Mouse (Mus musculus): Measurements from ENCODE around the gene Vgll4. TPM values are rescaled to one million over a fixed set of nuclear protein-coding genes. Genes with fewer than 3 reads are reported as not detected.

The Vgll4 gene
- polyA plus RNA-seq, 1 experiment: 59.1 TPM

- Histone ChIP-seq H3K4me3 (ENCODE audit: insufficient read depth, low read depth, low read length) (peak overlapping the region; percentile 61), H3K4me1 (ENCODE audit: control insufficient read depth, insufficient read depth, insufficient read length, low read length) (peaks cover 60% of the 10 kb centered on the region), H3K27ac (replicated peaks; ENCODE audit: low read depth, low read length) (peak overlapping the region; percentile 97)
These were observed 95.5 kb downstream of the Vgll4 start for GRCm38 (mm10) chr6:114874138-114874928.

- H3K27ac ChIP-seq (replicated peaks; ENCODE audit: low read depth, low read length): peak overlapping the region; percentile 97
- H3K4me3 ChIP-seq (ENCODE audit: insufficient read depth, low read depth, low read length): peak overlapping the region; percentile 61
- peaks cover 61% of the 10 kb centered on the region for H3K4me1 ChIP-seq (ENCODE audit: control insufficient read depth, insufficient read depth, insufficient read length, low read length)
These were observed 96.0 kb downstream of the Vgll4 start for GRCm38 (mm10) chr6:114873808-114874137.

GRCm38 (mm10) chr6:114871010-114871660 lies 98.7 kb downstream of the Vgll4 start:
- Histone ChIP-seq H3K27ac (replicated peaks; ENCODE audit: low read depth, low read length) (no peak overlapping the region), H3K4me1 (ENCODE audit: control insufficient read depth, insufficient read depth, insufficient read length, low read length) (peaks cover 62% of the 10 kb centered on the region), H3K4me3 (ENCODE audit: insufficient read depth, low read depth, low read length) (no peak overlapping the region)

GRCm38 (mm10) chr6:114869501-114870076 lies 100.2 kb downstream of the Vgll4 start:
- Histone ChIP-seq H3K4me1 (ENCODE audit: control insufficient read depth, insufficient read depth, insufficient read length, low read length) (peaks cover 65% of the 10 kb centered on the region), H3K4me3 (ENCODE audit: insufficient read depth, low read depth, low read length) (no peak overlapping the region), H3K27ac (replicated peaks; ENCODE audit: low read depth, low read length) (peak overlapping the region; percentile 40)

- Histone ChIP-seq H3K4me1 (ENCODE audit: control insufficient read depth, insufficient read depth, insufficient read length, low read length) (peaks cover 67% of the 10 kb centered on the region), H3K4me3 (ENCODE audit: insufficient read depth, low read depth, low read length) (no peak overlapping the region), H3K27ac (replicated peaks; ENCODE audit: low read depth, low read length) (peak overlapping the region; percentile 40; the same call in 1 of the 2 replicates)
These were observed 101.1 kb downstream of the Vgll4 start for GRCm38 (mm10) chr6:114868656-114869055.

GRCm38 (mm10) chr6:114866619-114867018 lies 103.2 kb downstream of the Vgll4 start:
- Histone ChIP-seq H3K27ac (replicated peaks; ENCODE audit: low read depth, low read length) (peak overlapping the region; percentile 85), H3K4me1 (ENCODE audit: control insufficient read depth, insufficient read depth, insufficient read length, low read length) (peaks cover 58% of the 10 kb centered on the region), H3K4me3 (ENCODE audit: insufficient read depth, low read depth, low read length) (no peak overlapping the region)

GRCm38 (mm10) chr6:114866078-114866477 lies 103.7 kb downstream of the Vgll4 start:
- Histone ChIP-seq H3K4me3 (ENCODE audit: insufficient read depth, low read depth, low read length) (no peak overlapping the region), H3K27ac (replicated peaks; ENCODE audit: low read depth, low read length) (peak overlapping the region; percentile 85), H3K4me1 (ENCODE audit: control insufficient read depth, insufficient read depth, insufficient read length, low read length) (peaks cover 60% of the 10 kb centered on the region)

GRCm38 (mm10) chr6:114864421-114864820 lies 105.4 kb downstream of the Vgll4 start:
- H3K27ac ChIP-seq (replicated peaks; ENCODE audit: low read depth, low read length): peak overlapping the region; percentile 31; the same call in 1 of the 2 replicates
- H3K4me3 ChIP-seq (ENCODE audit: insufficient read depth, low read depth, low read length): no peak overlapping the region
- H3K4me1 ChIP-seq (ENCODE audit: control insufficient read depth, insufficient read depth, insufficient read length, low read length): peaks cover 46% of the 10 kb centered on the region

GRCm38 (mm10) chr6:114863501-114863900 lies 106.3 kb downstream of the Vgll4 start:
- Histone ChIP-seq H3K4me1 (ENCODE audit: control insufficient read depth, insufficient read depth, insufficient read length, low read length) (peaks cover 44% of the 10 kb centered on the region), H3K4me3 (ENCODE audit: insufficient read depth, low read depth, low read length) (no peak overlapping the region), H3K27ac (replicated peaks; ENCODE audit: low read depth, low read length) (0 out of 2 replicates have a peak overlapping the region, but pooled peaks have one; percentile 50)

- Histone ChIP-seq H3K4me1 (ENCODE audit: control insufficient read depth, insufficient read depth, insufficient read length, low read length) (peaks cover 46% of the 10 kb centered on the region), H3K27ac (replicated peaks; ENCODE audit: low read depth, low read length) (no peak overlapping the region), H3K4me3 (ENCODE audit: insufficient read depth, low read depth, low read length) (no peak overlapping the region)
These were observed 107.7 kb downstream of the Vgll4 start for GRCm38 (mm10) chr6:114862046-114862445.

- Histone ChIP-seq H3K27ac (replicated peaks; ENCODE audit: low read depth, low read length) (no peak overlapping the region), H3K4me3 (ENCODE audit: insufficient read depth, low read depth, low read length) (no peak overlapping the region), H3K4me1 (ENCODE audit: control insufficient read depth, insufficient read depth, insufficient read length, low read length) (peaks cover 42% of the 10 kb centered on the region)
These were observed 108.2 kb downstream of the Vgll4 start for GRCm38 (mm10) chr6:114861591-114861990.

- peaks cover 36% of the 10 kb centered on the region for H3K4me1 ChIP-seq (ENCODE audit: control insufficient read depth, insufficient read depth, insufficient read length, low read length)
- no peak overlapping the region for H3K4me3 ChIP-seq (ENCODE audit: insufficient read depth, low read depth, low read length)
- H3K27ac ChIP-seq (replicated peaks; ENCODE audit: low read depth, low read length): no peak overlapping the region
These were observed 108.9 kb downstream of the Vgll4 start for GRCm38 (mm10) chr6:114860677-114861568.

GRCm38 (mm10) chr6:114858722-114859053 lies 111.1 kb downstream of the Vgll4 start:
- peak overlapping the region; percentile 72 for H3K27ac ChIP-seq (replicated peaks; ENCODE audit: low read depth, low read length)
- H3K4me3 ChIP-seq (ENCODE audit: insufficient read depth, low read depth, low read length): no peak overlapping the region
- peaks cover 21% of the 10 kb centered on the region for H3K4me1 ChIP-seq (ENCODE audit: control insufficient read depth, insufficient read depth, insufficient read length, low read length)

GRCm38 (mm10) chr6:114857996-114858721 lies 111.6 kb downstream of the Vgll4 start:
- H3K4me1 ChIP-seq (ENCODE audit: control insufficient read depth, insufficient read depth, insufficient read length, low read length): peaks cover 20% of the 10 kb centered on the region
- H3K4me3 ChIP-seq (ENCODE audit: insufficient read depth, low read depth, low read length): no peak overlapping the region
- H3K27ac ChIP-seq (replicated peaks; ENCODE audit: low read depth, low read length): peak overlapping the region; percentile 72

Data from brown adipose tissue, adult 24 weeks (tissue).